Mouse (Mus musculus) liver, embryonic 11.5 days (tissue): ENCODE results near the gene Ubxn4. TPM values are rescaled to one million over a fixed set of nuclear protein-coding genes. Genes with fewer than 3 reads are reported as not detected.
"Not testable (repeated sequence)": the region's sequence is repeated elsewhere in the genome, so short reads cannot be mapped to it uniquely, and the experiment has no call there.

Source experiments
- ATAC-seq: fragments of 200-750 bp; cut with Nextera tagmentation; replicated peaks from 2 replicates; pipeline ENCODE4 v1.8.0; 2017; ENCODE audit warnings: moderate number of reproducible peaks, mild to moderate bottlenecking, moderate TSS enrichment, moderate library complexity; ENCODE audit not compliant: low FRiP score
- DNase-seq: peaks from one replicate; pipeline ENCODE4 v3.0.0-alpha.2; 2017; ENCODE audit warnings: low spot score
- H3K27ac ChIP-seq: fragments of 300-500 bp; sonication (generic); 2 replicates; pipeline ENCODE4 v1.5.1; 2014; ENCODE audit warnings: mild to moderate bottlenecking, low read depth, low read length, control low read depth
- H3K27me3 ChIP-seq: fragments of 300-500 bp; sonication (generic); replicated peaks from 2 replicates; pipeline ENCODE4 v1.6.1; 2014; ENCODE audit warnings: low read length, mixed read lengths; ENCODE audit not compliant: control insufficient read depth, insufficient read depth
- H3K36me3 ChIP-seq: fragments of 300-500 bp; sonication (generic); 2 replicates; pipeline ENCODE4 v1.6.1; 2014; ENCODE audit warnings: mild to moderate bottlenecking, low read length, moderate library complexity, mixed read lengths; ENCODE audit not compliant: control insufficient read depth, insufficient read depth
- H3K4me1 ChIP-seq: fragments of 300-500 bp; sonication (generic); replicated peaks from 2 replicates; pipeline ENCODE4 v1.6.1; 2014; ENCODE audit warnings: low read length, mixed read lengths; ENCODE audit not compliant: control insufficient read depth, insufficient read depth
- H3K4me2 ChIP-seq: fragments of 300-500 bp; sonication (generic); 2 replicates; pipeline ENCODE4 v1.6.1; 2014; ENCODE audit warnings: mild to moderate bottlenecking, control low read depth, moderate library complexity
- H3K4me3 ChIP-seq: fragments of 300-500 bp; sonication (generic); 2 replicates; pipeline ENCODE4 v1.5.1; 2014; ENCODE audit warnings: low read depth, low read length, control low read depth
- H3K9ac ChIP-seq: fragments of 300-500 bp; sonication (generic); 2 replicates; pipeline ENCODE4 v1.6.1; 2014; ENCODE audit warnings: low read depth, low read length, control low read depth
- H3K9me3 ChIP-seq: fragments of 300-500 bp; sonication (generic); 2 replicates; pipeline ENCODE4 v1.6.1; 2016; ENCODE audit warnings: low read length, inconsistent platforms, mixed read lengths; ENCODE audit not compliant: control insufficient read depth
- WGBS: fragments of 180-500 bp; shearing (Covaris S2); extraction: QIAGEN DNeasy Blood & Tissue Kit; methylation state at CpG from one replicate; pipeline ENCODE4 v1.1.7; 2014; 5-methylcytosine and 5-hydroxymethylcytosine counted together
- polyA plus RNA-seq: library from polyadenylated mRNA; unstranded; fragments of >200 nt; fragmentation: Nextera tagmentation; extraction: Ambion mirVana; gene quantifications from 2 replicates; pipeline ENCODE4 v1.2.1, GENCODE M21; 2014

The Ubxn4 gene
- polyA plus RNA-seq, 1 experiment from 2014 or later, result 57.9 TPM

GRCm38 (mm10) chr1:128290295-128290694, 46.5 kb downstream of the Ubxn4 start:
- H3K9ac ChIP-seq, result no peak overlapping the region
- DNase-seq (no peak), ATAC-seq (no peak)
- H3K4me2 ChIP-seq, result no peak overlapping the region
- H3K27me3 ChIP-seq, result no peaks in the 10 kb centered on the region
- H3K36me3 ChIP-seq, result no peaks in the 10 kb centered on the region
- no peak overlapping the region for H3K4me3 ChIP-seq
- no peak overlapping the region for H3K27ac ChIP-seq
- H3K4me1 ChIP-seq, result no peaks in the 10 kb centered on the region
- WGBS, result 90% methylated on average over 5 of the region's 5 CpGs
- H3K9me3 ChIP-seq, result no peaks in the 10 kb centered on the region

DNA sequence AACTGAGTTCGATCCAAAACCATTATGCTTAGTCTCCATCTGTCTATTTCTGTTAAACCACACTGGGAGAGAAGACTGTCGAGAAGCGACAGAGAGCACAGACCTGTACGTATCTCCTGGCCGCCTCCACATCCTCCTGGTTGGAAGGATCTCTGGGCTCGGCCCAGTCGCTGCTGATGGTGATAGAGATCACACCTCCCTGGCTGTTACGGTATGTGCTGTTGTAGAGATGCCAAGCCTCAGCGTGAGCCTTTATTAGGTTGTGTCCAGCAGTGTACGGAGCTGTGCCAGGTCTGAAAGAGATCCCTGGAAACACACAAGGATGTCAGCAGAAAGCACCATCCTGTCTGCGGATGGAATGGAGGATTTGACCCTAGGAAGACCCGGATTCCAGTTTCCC, 49.8 kb downstream of the Ubxn4 start:
- Histone ChIP-seq H3K27ac (no peak overlapping the region), H3K27me3 (no peaks in the 10 kb centered on the region), H3K9me3 (no peaks in the 10 kb centered on the region), H3K9ac (no peak overlapping the region), H3K4me3 (no peak overlapping the region), H3K4me1 (no peaks in the 10 kb centered on the region), H3K36me3 (no peaks in the 10 kb centered on the region), H3K4me2 (no peak overlapping the region)
- DNase-seq (no peak), ATAC-seq (no peak)
- WGBS, result 85% methylated on average over 12 of the region's 12 CpGs

DNA sequence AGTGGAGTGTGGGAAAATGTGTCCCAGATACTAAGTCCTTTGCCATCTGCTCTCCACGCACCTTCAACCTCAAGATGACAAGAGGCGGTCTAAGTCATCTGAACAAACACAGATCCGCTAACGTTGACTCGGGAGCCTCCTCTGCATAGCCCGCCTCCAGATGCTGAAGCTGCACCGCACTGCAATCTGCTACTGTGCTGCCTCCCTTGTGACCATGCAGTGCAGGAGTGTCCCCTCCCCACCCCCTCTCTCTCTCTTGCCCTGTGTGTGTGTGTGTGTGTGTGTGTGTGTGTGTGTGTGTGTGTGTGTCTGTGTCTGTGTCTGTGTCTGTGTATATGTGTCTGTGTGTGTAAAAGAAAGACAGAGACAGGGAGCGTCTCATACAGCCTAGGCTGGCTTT, 51.5 kb downstream of the Ubxn4 start:
- Histone ChIP-seq H3K9me3 (no peaks in the 10 kb centered on the region), H3K27ac (no peak overlapping the region), H3K36me3 (no peaks in the 10 kb centered on the region), H3K27me3 (no peaks in the 10 kb centered on the region), H3K9ac (no peak overlapping the region), H3K4me3 (no peak overlapping the region), H3K4me2 (no peak overlapping the region), H3K4me1 (no peaks in the 10 kb centered on the region)
- DNase-seq (no peak), ATAC-seq (no peak)
- 80% methylated on average over 8 of the region's 8 CpGs for WGBS

DNA sequence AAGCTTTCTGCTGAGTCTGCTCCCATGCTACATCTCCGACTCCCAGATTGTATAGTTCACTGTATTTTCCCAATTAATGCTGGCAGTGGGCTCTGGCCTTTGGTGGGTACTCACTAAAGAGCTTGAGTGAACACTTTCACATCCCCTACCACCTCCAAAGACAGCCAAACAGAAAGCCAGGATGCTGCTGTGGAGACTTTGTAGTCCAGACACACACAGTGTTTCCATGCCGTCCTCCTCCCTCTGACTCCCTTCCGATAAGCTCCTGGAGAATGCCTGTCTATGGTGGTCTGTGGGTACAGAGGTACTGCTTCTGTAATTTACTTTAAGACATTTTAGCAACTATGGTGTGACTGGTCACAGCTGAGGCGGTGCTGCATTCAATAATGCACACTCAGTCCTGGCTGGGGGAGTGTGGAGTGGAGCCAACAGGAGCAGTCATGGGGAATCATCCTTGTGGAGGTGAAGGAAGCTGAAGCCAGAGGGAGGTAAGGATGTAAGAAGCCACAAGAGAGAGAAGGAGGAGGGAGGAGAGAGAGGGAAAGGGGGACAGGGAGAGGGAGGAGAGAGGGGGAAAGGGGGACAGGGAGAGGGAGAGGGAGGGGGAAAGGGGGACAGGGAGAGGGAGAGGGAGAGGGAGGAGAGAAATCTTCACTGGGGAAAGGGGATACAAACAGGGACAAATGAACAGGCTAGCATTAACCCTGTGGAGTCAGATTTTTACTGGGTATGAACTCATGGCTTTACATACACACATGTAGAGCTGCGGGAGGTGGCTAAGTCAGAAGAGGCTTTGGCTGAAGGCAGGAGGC, 52.2 kb downstream of the Ubxn4 start:
- no peak overlapping the region for H3K4me3 ChIP-seq
- WGBS, result 80% methylated on average over 5 of the region's 5 CpGs

GRCm38 (mm10) chr1:128303900-128304299, 60.1 kb downstream of the Ubxn4 start:
- Histone ChIP-seq H3K27ac (no peak overlapping the region), H3K9me3 (no peaks in the 10 kb centered on the region), H3K4me1 (no peaks in the 10 kb centered on the region), H3K4me3 (no peak overlapping the region), H3K36me3 (no peaks in the 10 kb centered on the region), H3K9ac (no peak overlapping the region), H3K27me3 (no peaks in the 10 kb centered on the region), H3K4me2 (no peak overlapping the region)
- 89% methylated on average over 16 of the region's 16 CpGs for WGBS
- ATAC-seq, result no peak
- no peak for DNase-seq

More for the DNA sequence above, 52.2 kb downstream of the Ubxn4 start:
- Histone ChIP-seq H3K9me3 (no peaks in the 10 kb centered on the region), H3K9ac (no peak overlapping the region), H3K27me3 (no peaks in the 10 kb centered on the region), H3K36me3 (no peaks in the 10 kb centered on the region), H3K27ac (no peak overlapping the region), H3K4me2 (no peak overlapping the region), H3K4me1 (no peaks in the 10 kb centered on the region)
- ATAC-seq (no peak), DNase-seq (no peak)

DNA sequence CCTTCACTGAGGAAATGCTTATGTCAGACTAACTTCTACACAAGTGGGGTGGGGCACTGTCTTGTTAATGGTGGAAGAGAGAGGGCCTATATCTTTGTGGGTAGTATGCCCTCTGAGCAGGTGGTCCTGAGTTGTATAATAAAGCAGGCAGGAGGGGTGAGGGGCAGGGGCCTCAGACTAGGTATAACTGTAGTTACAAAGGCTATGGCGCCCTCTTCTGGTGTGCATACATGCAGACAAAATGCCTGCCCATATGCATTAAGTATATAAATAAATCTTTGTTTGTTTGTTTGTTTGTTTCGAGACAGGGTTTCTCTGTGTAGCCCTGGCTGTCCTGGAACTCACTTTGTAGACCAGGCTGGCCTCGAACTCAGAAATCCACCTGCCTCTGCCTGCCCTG, 65.3 kb downstream of the Ubxn4 start:
- no peak overlapping the region for H3K9ac ChIP-seq
- ATAC-seq, result no peak
- no peak overlapping the region for H3K4me2 ChIP-seq
- H3K4me1 ChIP-seq, result no peaks in the 10 kb centered on the region
- no peak overlapping the region for H3K4me3 ChIP-seq
- no peaks in the 10 kb centered on the region for H3K27me3 ChIP-seq
- WGBS, result 75% methylated on average over 3 of the region's 3 CpGs
- no peak for DNase-seq
- no peak overlapping the region for H3K27ac ChIP-seq
- H3K9me3 ChIP-seq, result no peaks in the 10 kb centered on the region
- H3K36me3 ChIP-seq, result no peaks in the 10 kb centered on the region

DNA sequence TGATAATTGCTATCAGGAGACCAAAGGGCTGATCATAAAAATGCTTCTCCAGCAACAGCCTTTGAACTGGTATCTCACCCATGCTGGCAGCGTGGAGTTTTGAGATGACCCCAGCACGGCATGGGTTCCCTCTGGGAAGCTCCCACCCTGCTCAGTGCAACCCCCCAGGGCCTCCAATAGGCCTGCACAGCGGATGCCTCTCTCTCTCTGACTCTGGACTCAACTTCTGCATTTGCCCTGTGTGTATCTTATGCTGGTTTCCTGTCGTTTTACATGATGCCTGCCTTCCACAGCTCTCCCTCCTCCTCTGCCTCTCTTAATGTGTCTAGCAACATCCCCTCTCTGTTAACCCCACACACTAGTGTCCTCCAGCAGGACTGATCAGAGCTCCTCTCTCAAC, 70.9 kb downstream of the Ubxn4 start:
- H3K36me3 ChIP-seq, result no peaks in the 10 kb centered on the region
- H3K9ac ChIP-seq, result no peak overlapping the region
- whole genome bisulfite sequencing, result 33% methylated on average over 4 of the region's 4 CpGs
- ATAC-seq (0 out of 2 replicates have a peak, but pooled peaks have one; percentile 34), DNase-seq (no peak)
- H3K4me2 ChIP-seq, result no peak overlapping the region
- H3K4me3 ChIP-seq, result no peak overlapping the region
- no peaks in the 10 kb centered on the region for H3K9me3 ChIP-seq
- H3K27me3 ChIP-seq, result no peaks in the 10 kb centered on the region
- H3K27ac ChIP-seq, result no peak overlapping the region
- no peaks in the 10 kb centered on the region for H3K4me1 ChIP-seq

- ATAC-seq, H3K4me1 ChIP-seq, H3K4me3 ChIP-seq, H3K36me3 ChIP-seq, DNase-seq, H3K27ac ChIP-seq, H3K27me3 ChIP-seq, H3K9me3 ChIP-seq, H3K9ac ChIP-seq, H3K4me2 ChIP-seq: not testable (repeated sequence)
- WGBS, result 86% methylated on average over 6 of the region's 6 CpGs
Observed at GRCm38 (mm10) chr1:128319266-128319665, 75.5 kb downstream of the Ubxn4 start.

DNA sequence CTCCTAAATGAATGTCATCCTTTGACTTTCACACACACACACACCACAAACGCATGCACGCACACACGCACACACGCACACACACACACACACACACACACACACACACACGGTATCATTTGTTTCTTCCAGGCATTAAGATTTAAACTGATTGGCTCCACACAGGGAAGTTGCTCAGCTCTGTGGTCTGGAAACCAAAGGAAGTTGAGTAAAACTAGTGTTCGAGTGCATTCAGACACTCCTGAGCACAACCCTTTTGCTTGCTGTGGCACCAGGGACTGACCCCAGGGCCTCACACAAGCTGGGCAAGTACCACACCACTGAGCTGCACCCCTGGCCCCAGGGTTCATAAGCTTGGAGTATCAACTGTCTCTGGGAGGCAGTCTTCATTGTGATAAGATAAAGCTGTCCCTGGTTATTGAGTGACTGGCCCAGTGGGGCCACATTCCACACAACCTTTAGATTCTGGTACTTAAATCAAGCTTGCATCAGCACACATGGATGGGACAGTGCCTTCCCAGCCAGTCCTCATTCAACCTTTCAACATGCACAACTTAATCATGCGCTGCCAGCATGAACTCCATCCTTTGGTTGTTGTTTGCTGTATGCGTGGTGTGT, 79.4 kb downstream of the Ubxn4 start:
- Histone ChIP-seq H3K27me3 (no peaks in the 10 kb centered on the region), H3K9me3 (no peaks in the 10 kb centered on the region), H3K4me3 (no peak overlapping the region), H3K9ac (no peak overlapping the region), H3K4me2 (no peak overlapping the region), H3K36me3 (peaks cover 6% of the 10 kb centered on the region), H3K27ac (no peak overlapping the region), H3K4me1 (peaks cover 10% of the 10 kb centered on the region; the same call in 1 of the 2 replicates)
- 73% methylated on average over 8 of the region's 8 CpGs for WGBS
- ATAC-seq (peak; percentile 39; the same call in 1 of the 2 replicates), DNase-seq (no peak)
